Mouse (Mus musculus) C2C12 (cell line): ENCODE results near the gene Flcn.

ENCODE experiments used
- CEBPB ChIP-seq: IDR thresholded peaks from one replicate; pipeline ENCODE4 v1.6.1; 2011; ENCODE audit warnings: low read depth, mild to moderate bottlenecking, control low read depth, moderate library complexity
- CTCF ChIP-seq: IDR thresholded peaks from one replicate; pipeline ENCODE4 v1.5.1; 2011; ENCODE audit not compliant: control insufficient read depth, insufficient read depth, insufficient read length
- MAX ChIP-seq: IDR thresholded peaks from one replicate; pipeline ENCODE4 v1.6.1; 2011; ENCODE audit warnings: mild to moderate bottlenecking, control low read depth
- MYOD1 ChIP-seq: IDR thresholded peaks from one replicate; pipeline ENCODE4 v1.6.1; 2011; ENCODE audit warnings: low read depth; ENCODE audit not compliant: control insufficient read depth, insufficient read length
- USF1 ChIP-seq: IDR thresholded peaks from one replicate; pipeline ENCODE4 v1.6.1; 2011; ENCODE audit warnings: low read depth, mild to moderate bottlenecking, control low read depth, moderate library complexity

- TF ChIP-seq CTCF (no peak), MAX (no peak), USF1 (no peak), MYOD1 (peak; percentile 63), CEBPB (no peak)
Measured at GRCm38 (mm10) chr11:59805256-59805655, 4.6 kb downstream of the Flcn start.
